Mouse (Mus musculus): ENCODE measurements around the gene Krt1.

Gene Krt1

DNA sequence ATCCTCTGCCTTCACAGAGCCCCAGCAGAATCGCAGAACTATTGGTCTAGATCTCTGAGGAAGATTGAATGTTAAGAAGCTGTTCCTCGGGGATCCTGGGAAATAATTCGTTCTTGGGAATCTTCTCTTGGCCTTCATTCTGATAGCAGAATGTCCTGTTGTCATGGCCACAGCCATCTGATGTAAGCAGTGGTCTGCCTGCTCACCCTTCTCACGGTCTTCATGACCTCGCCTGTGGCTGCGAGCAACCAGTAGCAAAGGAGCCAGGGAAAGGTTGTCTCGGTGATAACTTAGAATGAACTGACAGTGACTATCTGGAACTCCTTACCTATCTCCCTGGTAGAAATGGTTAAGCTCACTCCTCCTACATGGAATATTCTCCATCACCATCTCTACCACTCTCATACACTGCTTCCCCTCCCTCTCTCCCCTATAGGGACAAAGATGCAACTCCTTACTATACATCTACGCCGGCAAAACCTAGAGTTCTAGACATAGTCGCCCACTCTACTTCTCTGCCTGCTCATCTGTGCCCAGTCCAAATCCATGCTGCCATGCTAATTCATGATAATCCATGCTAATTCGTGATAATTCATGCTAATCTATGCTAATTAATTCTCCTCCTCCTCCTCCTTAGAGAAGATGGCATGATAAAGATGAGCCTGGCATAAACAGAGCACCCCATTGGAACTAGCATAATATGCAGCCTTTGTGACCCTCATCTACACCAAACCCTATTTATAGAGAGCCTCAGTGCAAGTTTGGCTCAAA, 47.4 kb downstream of the Krt1 start:
- DNase-seq, result no peak

DNA sequence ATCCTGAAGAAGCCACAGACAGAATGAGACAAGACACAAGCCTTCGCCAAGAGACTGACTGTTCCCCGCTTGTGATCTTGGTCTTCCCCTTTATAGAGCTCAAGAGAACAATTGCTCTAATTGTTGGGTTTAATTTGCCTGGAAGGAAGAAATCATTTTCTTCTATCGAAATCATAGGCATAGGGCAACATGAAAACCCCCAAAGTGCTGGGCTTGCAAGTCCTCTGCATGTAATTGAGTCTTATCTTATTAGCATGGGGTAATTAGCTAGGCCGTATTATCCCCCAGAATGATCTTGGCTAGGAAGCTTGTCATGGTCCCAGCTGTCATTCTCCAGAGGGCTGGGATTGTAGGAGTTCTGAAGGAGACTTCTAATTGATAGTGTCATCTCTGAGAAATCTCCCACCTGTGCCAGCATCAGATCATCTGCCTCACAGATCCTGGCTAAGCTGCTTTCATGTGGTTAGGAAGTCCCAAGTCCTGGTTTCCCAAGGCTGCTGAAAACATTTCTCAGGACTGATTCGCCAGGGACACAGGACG, 48.2 kb downstream of the Krt1 start, which contains the start of gene Krt73:
Gene Krt73 (minus strand): TSS at position 51 of the 540 bp plus-strand sequence.
- no peak for DNase-seq
